Mouse (Mus musculus) kidney, postnatal 0 days (tissue): ENCODE measurements at regions not wholly inside any gene's neighbourhood (a gene's known extent, or its start where the extent isn't known, plus 50 kb on each side); places are given as distances from the start of the nearest gene placed in this dataset.

Experiments used
- ATAC-seq: fragments of 200-750 bp; cut with Nextera tagmentation; replicated peaks from 2 replicates; pipeline ENCODE4 v1.8.0; 2017; ENCODE audit warnings: low read depth, moderate number of reproducible peaks, moderate TSS enrichment, moderate library complexity; ENCODE audit not compliant: low FRiP score
- DNase-seq: peaks from one replicate; pipeline ENCODE4 v3.0.0-alpha.2; 2016; ENCODE audit warnings: low spot score
- H3K27ac ChIP-seq: fragments of 300-500 bp; sonication (generic); 2 replicates; pipeline ENCODE4 v1.5.1; 2014; ENCODE audit warnings: mild to moderate bottlenecking
- H3K27me3 ChIP-seq: fragments of 300-500 bp; sonication (generic); 2 replicates; pipeline ENCODE4 v1.6.1; 2014; ENCODE audit warnings: low read length, mixed read lengths; ENCODE audit not compliant: insufficient read depth
- H3K36me3 ChIP-seq: fragments of 300-500 bp; sonication (generic); 2 replicates; pipeline ENCODE4 v1.6.1; 2014; ENCODE audit warnings: low read length, mixed read lengths; ENCODE audit not compliant: insufficient read depth
- H3K4me1 ChIP-seq: fragments of 300-500 bp; sonication (generic); replicated peaks from 2 replicates; pipeline ENCODE4 v1.6.1; 2014; ENCODE audit warnings: antibody characterized with exemption, low read length, mixed read lengths; ENCODE audit not compliant: insufficient read depth
- H3K4me2 ChIP-seq: fragments of 300-500 bp; sonication (generic); 2 replicates; pipeline ENCODE4 v1.6.1; 2014; ENCODE audit warnings: mild to moderate bottlenecking, low read length, moderate library complexity, mixed read lengths
- H3K4me3 ChIP-seq: fragments of 300-500 bp; sonication (generic); replicated peaks from 2 replicates; pipeline ENCODE4 v1.5.1; 2014; ENCODE audit warnings: low read depth, low read length
- H3K9ac ChIP-seq: fragments of 300-500 bp; sonication (generic); 2 replicates; pipeline ENCODE4 v1.6.1; 2014; ENCODE audit warnings: low read depth, low read length
- H3K9me3 ChIP-seq: fragments of 300-500 bp; sonication (generic); replicated peaks from 2 replicates; pipeline ENCODE4 v1.6.1; 2016; ENCODE audit warnings: low read length, inconsistent platforms, mixed read lengths
- CTCF ChIP-seq: IDR thresholded peaks from 2 replicates; pipeline ENCODE4 v1.5.1; 2016; ENCODE audit warnings: antibody characterized with exemption, low read depth, mild to moderate bottlenecking, moderate library complexity
- WGBS: fragments of 180-500 bp; shearing (Covaris S2); extraction: QIAGEN DNeasy Blood & Tissue Kit; methylation state at CpG from one replicate; pipeline ENCODE4 v1.1.7; 2014; 5-methylcytosine and 5-hydroxymethylcytosine counted together

- WGBS = 80% methylated on average over 3 of the region's 3 CpGs
- ATAC-seq = no peak
- Histone ChIP-seq H3K27ac (no peak overlapping the region), H3K4me1 (no peaks in the 10 kb centered on the region), H3K27me3 (no peaks in the 10 kb centered on the region), H3K4me2 (no peak overlapping the region), H3K9ac (no peak overlapping the region), H3K9me3 (no peaks in the 10 kb centered on the region), H3K4me3 (no peak overlapping the region), H3K36me3 (no peaks in the 10 kb centered on the region)
- TF ChIP-seq CTCF = no peak
- no peak for DNase-seq
These were observed 435.0 kb downstream of the Olfm4 start for GRCm38 (mm10) chr14:80418810-80419325.

GRCm38 (mm10) chr14:80443820-80444219, 459.9 kb downstream of the Olfm4 start:
- DNase-seq = no peak
- no peaks in the 10 kb centered on the region for H3K27me3 ChIP-seq
- H3K27ac ChIP-seq = no peak overlapping the region
- no peak for ATAC-seq
- H3K9ac ChIP-seq = no peak overlapping the region
- H3K36me3 ChIP-seq = no peaks in the 10 kb centered on the region
- no peaks in the 10 kb centered on the region for H3K9me3 ChIP-seq
- no peaks in the 10 kb centered on the region for H3K4me1 ChIP-seq
- H3K4me3 ChIP-seq = no peak overlapping the region
- H3K4me2 ChIP-seq = no peak overlapping the region
- no peak for TF ChIP-seq CTCF

DNA sequence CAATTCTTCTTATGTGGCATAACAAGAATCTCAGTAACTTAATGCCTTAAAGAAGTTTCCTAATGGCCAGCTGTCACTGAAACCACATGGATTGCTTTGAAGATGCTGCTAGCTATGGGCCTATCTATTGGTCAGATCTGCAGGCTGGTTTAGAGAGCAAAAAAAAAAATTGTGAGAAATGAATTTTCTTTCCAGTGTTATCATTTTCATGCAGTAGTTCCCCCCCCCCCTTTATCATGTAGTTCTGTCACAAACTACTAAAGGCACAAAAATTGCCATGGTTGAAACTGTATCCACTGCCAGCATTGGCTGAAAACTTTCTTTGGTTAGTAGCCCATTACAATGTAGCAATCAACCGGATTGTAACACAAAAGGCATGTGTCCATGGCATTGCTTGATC, 487.6 kb downstream of the Olfm4 start:
- no peak for DNase-seq
- H3K9ac ChIP-seq = no peak overlapping the region
- WGBS = 78% methylated on average over 1 of the region's 1 CpGs
- no peak overlapping the region for H3K27ac ChIP-seq
- no peak overlapping the region for H3K4me2 ChIP-seq
- no peaks in the 10 kb centered on the region for H3K9me3 ChIP-seq
- H3K36me3 ChIP-seq = no peaks in the 10 kb centered on the region
- no peaks in the 10 kb centered on the region for H3K4me1 ChIP-seq
- TF ChIP-seq CTCF = no peak
- H3K4me3 ChIP-seq = no peak overlapping the region
- ATAC-seq = no peak
- H3K27me3 ChIP-seq = no peaks in the 10 kb centered on the region

GRCm38 (mm10) chr14:80479918-80480317, 496.0 kb downstream of the Olfm4 start:
- ATAC-seq (no peak), DNase-seq (no peak)
- Histone ChIP-seq H3K9ac (no peak overlapping the region), H3K9me3 (no peaks in the 10 kb centered on the region), H3K4me1 (no peaks in the 10 kb centered on the region), H3K4me3 (no peak overlapping the region), H3K27ac (no peak overlapping the region), H3K4me2 (no peak overlapping the region), H3K36me3 (no peaks in the 10 kb centered on the region), H3K27me3 (no peaks in the 10 kb centered on the region)
- TF ChIP-seq CTCF = no peak

DNA sequence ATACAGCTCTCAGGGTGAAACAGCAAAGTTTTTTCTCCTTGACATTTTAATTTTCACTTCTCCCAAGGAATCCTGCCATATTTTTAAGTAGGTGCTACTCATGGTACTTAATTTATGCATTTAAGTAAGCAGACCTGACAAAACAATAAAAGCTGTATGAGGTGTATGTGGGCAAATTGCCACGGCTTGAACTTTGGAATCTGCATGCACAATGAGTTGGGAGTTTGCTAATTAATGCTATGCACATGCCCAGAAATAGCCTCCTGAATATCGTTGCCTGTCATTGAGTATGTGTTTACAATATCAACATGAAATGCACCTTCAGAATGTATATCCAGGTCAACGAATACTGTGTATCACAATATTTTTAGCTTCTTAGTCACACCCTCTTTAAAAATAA, 498.9 kb downstream of the Olfm4 start:
- H3K36me3 ChIP-seq = no peaks in the 10 kb centered on the region
- no peak for TF ChIP-seq CTCF
- H3K27me3 ChIP-seq = no peaks in the 10 kb centered on the region
- H3K4me3 ChIP-seq = no peak overlapping the region
- H3K9me3 ChIP-seq = no peaks in the 10 kb centered on the region
- no peak overlapping the region for H3K27ac ChIP-seq
- no peak for DNase-seq
- no peak for ATAC-seq
- WGBS = 65% methylated on average over 3 of the region's 3 CpGs
- H3K4me2 ChIP-seq = no peak overlapping the region
- H3K9ac ChIP-seq = no peak overlapping the region
- H3K4me1 ChIP-seq = no peaks in the 10 kb centered on the region

DNA sequence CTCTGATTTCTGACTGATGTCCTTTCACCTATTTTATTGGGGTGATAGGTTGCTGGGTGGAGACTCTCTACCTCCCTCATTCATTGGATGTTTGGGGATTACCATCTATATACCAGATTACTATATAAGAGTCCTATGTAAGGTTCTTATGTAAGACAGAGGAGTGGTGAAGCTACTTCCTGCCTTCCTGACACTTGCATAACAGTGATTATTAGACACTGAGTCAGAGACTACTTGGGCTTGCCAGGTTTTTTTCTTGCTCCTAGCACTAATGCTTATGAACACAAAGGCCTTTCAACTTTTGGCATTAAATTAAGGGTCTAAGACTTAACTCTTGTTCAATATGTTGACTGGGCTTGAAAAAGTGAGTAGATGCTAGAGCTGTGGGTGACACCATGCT, 500.4 kb downstream of the Olfm4 start:
- no peak for ATAC-seq
- no peak for TF ChIP-seq CTCF
- Histone ChIP-seq H3K9me3 (no peaks in the 10 kb centered on the region), H3K9ac (no peak overlapping the region), H3K4me1 (no peaks in the 10 kb centered on the region), H3K4me3 (no peak overlapping the region), H3K36me3 (no peaks in the 10 kb centered on the region), H3K4me2 (no peak overlapping the region), H3K27ac (no peak overlapping the region), H3K27me3 (no peaks in the 10 kb centered on the region)
- no peak for DNase-seq

GRCm38 (mm10) chr14:80485149-80485548, 501.3 kb downstream of the Olfm4 start:
- Histone ChIP-seq H3K9me3 (no peaks in the 10 kb centered on the region), H3K27ac (no peak overlapping the region), H3K4me1 (no peaks in the 10 kb centered on the region), H3K27me3 (no peaks in the 10 kb centered on the region), H3K4me3 (no peak overlapping the region), H3K9ac (no peak overlapping the region), H3K36me3 (no peaks in the 10 kb centered on the region), H3K4me2 (no peak overlapping the region)
- TF ChIP-seq CTCF = no peak
- DNase-seq = no peak
- ATAC-seq = no peak
